Mouse (Mus musculus): Measurements from ENCODE around the gene Parp4.

Parp4 gene

GRCm38 (mm10) chr14:56575416-56575815 is at the start of gene Parp4, which contains the start of gene Cenpj:
Parp4 (plus strand) TSS chr14:56575619.
Cenpj (minus strand) TSS chr14:56575425.
- DNase-seq (ENCODE audit: low read depth, low spot score) = no peak

GRCm38 (mm10) chr14:56530788-56531187 is 44.6 kb upstream of the Parp4 start:
- DNase-seq (ENCODE audit: low read depth, low spot score) = no peak

GRCm38 (mm10) chr14:56544946-56545345 is 30.5 kb upstream of the Parp4 start:
- no peak for DNase-seq (ENCODE audit: low read depth, low spot score)

DNA sequence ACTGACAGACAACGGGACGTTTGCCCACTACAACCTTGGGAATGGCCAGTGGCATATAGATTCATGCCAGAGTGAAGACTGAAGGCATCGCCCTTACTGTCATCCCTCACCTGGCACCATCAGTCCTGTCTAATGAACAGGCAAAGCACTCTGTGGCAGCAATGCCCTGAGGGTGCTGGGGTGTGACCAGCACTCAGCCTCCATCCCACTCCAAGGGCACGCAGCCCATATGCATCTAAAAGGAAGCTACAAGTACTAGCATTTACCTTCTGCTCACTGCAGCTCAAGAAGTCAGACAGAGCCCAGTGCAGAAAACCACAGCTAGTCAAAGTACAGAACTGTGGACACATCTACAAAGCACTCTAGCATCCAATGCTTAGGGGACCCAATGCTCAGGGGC is 29.9 kb upstream of the Parp4 start:
- no peak for DNase-seq (ENCODE audit: low read depth, low spot score)

GRCm38 (mm10) chr14:56550960-56551359 is 24.5 kb upstream of the Parp4 start:
- DNase-seq (ENCODE audit: low read depth, low spot score) = no peak

- DNase-seq (ENCODE audit: low read depth, low spot score) = no peak
Measured at GRCm38 (mm10) chr14:56552924-56553323, 22.5 kb upstream of the Parp4 start.

DNA sequence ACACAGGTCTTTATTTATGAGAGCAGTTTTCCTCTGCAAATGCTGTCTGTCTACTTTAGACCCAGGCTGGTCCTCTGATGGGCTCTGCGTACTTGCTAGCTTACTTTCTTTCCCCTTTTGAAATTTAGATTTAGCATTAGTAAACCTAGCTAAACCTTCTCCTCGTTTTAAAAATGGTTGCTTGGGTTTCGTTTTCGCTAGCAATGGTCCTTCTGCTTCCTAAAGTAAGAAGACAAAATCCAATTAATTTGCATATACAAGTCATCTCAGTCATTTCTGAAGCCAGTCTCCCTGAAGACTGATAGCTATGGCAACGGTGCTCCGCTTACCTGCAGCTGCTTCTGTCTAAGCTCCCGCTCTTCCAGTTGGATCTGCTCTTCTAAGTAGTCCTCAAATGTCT is 22.1 kb upstream of the Parp4 start:
- no peak for DNase-seq (ENCODE audit: low read depth, low spot score)

DNA sequence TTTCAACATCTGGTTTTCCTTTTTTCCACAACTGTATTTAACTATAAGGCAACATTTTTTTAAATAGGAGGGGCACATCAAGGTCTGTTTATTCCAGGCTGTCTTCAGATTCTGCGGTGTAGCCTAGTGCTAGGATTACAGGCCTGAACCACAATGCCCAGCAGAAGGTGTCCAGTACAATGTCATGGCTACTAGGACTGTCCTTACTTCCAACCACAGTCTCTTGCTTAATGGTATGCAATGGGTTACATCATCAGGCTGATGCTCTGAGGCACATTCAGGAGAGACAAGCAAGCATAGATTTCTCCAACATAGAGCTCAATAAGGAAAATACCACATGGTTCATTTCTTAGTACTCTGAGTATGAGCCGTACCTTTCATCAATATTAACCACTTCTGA is 20.7 kb upstream of the Parp4 start:
- no peak for DNase-seq (ENCODE audit: low read depth, low spot score)

GRCm38 (mm10) chr14:56559134-56559533 is 16.3 kb upstream of the Parp4 start:
- no peak for DNase-seq (ENCODE audit: low read depth, low spot score)

DNA sequence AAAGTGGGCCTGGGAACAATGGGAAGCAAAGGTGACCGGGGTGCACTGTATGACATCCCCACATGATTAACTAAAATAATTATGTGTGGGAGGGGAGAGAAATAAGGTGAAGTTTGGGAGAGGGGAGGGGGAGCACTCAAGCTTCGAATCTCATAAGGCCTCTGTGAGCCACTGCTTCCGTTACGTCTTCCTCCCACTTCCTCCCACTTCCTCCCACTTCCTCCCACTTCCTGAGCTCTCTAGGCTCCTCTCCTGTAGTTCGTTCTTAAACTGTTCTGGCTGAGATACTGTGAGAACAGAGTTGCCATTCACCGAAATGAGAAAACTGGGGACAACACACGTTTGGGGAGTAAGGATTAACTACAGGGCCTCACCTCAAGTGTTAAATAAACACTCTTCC is 7.9 kb upstream of the Parp4 start:
- no peak for DNase-seq (ENCODE audit: low read depth, low spot score)

DNA sequence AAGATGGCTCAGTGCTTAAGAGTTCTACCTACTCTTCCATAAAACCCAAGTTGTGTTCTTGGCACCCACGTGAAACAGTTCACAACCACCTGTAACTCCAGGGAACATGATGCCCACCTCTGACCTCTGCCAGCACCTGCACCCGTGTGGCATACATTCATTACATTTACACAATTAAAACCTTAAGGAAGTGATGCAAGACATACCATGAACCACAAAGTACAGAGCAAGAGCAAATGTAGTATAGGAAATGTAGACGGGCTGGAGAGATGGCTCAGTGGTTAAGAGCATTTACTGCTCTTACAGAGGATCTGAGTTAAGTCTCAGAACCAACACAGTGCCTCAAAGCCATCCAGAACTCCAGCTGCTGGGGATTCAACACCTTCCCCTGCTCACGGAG is 6.4 kb upstream of the Parp4 start:
- no peak for DNase-seq (ENCODE audit: low read depth, low spot score)

DNA sequence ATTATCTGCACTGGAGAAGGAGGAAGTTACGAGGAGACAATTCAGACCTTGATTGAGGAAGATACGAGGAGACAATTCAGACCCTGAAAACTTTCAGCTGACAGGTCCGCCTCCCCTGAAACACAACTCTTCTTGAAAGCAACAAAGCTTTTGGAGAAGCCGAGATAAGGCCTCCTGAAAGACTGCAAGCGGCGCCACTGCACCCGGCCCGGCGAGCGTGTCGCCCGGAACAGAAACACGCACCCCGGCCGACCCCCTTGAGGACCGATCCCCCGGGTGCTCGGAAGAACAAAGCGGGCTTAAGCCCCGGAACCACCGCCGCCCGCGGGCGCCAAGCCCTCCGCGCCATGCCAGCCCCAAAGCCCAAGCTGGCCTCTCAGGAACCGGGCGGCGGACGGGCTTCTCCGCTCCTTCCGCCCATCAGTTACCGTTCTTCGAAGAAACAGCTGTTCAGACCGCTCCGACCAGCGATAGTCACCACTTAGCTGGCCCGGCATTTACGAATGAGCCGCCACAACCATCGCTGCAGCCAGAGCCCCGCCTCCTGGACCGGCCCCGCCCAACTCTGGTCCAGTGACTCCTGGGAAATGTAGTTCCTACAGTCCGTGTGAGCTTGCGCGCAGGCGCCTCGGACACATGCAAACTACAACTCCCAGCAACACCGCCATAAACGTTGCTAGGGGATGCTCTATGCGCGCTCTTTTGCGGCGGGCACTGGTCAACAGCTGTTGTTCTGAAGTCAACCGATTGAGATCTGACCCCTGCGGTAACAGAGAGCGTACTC is 3.9 kb upstream of the Parp4 start:
- peak; percentile 89 for DNase-seq (ENCODE audit: low read depth, low spot score)

- DNase-seq (ENCODE audit: low read depth, low spot score) = no peak
Measured at GRCm38 (mm10) chr14:56572546-56572945, 2.9 kb upstream of the Parp4 start.

- DNase-seq (ENCODE audit: low read depth, low spot score) = no peak
Measured at GRCm38 (mm10) chr14:56575969-56576901, 816 bp downstream of the Parp4 start.

DNA sequence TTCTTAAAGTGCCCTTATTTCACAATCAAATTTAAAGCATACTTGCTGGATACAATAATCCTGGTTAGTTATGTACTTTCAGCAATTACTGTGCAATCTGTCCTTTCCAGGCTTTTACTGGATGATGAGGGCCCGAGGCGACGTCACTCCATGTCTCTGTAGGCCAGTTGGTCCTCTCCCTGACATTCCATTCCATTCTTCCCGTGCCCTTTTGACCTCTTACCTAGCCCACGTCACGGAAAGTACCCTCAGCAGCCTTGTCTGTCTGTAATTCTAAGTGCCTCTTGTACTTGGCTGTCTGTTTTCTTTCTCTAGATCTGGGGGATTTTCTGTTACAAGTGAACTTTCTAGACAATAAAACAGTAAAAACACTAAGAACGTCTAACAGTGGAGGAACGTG is 3.6 kb downstream of the Parp4 start:
- DNase-seq (ENCODE audit: low read depth, low spot score) = no peak

GRCm38 (mm10) chr14:56581117-56581516 is 5.7 kb downstream of the Parp4 start:
- DNase-seq (ENCODE audit: low read depth, low spot score) = no peak

- DNase-seq (ENCODE audit: low read depth, low spot score) = no peak
Measured at GRCm38 (mm10) chr14:56582294-56582693, 6.9 kb downstream of the Parp4 start.

- no peak for DNase-seq (ENCODE audit: low read depth, low spot score)
Measured at GRCm38 (mm10) chr14:56592191-56592590, 16.8 kb downstream of the Parp4 start.

- DNase-seq (ENCODE audit: low read depth, low spot score) = no peak
Measured at GRCm38 (mm10) chr14:56594811-56595210, 19.4 kb downstream of the Parp4 start.

GRCm38 (mm10) chr14:56598759-56599158 is 23.3 kb downstream of the Parp4 start:
- no peak for DNase-seq (ENCODE audit: low read depth, low spot score)

DNA sequence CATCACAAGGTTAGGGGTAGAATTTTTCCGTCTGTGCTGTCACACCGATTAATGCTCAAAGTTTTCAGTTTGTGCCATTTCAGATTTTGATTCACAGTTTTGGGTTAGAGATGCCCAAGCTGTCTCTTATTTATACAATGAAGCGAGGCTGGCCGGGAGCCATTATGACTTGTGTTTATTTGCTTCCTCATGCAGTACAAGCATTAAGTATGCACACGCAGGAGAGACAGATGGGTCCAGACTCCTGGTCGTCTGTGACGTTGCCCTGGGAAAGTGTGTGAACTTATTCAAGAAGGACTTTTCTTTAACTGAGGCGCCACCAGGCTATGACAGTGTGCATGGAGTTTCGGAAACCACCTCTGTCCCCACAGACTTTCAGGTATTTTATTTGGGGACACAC is 26.6 kb downstream of the Parp4 start:
- DNase-seq (ENCODE audit: low read depth, low spot score) = no peak

GRCm38 (mm10) chr14:56604438-56604837 is 29.0 kb downstream of the Parp4 start:
- DNase-seq (ENCODE audit: low read depth, low spot score) = no peak

DNA sequence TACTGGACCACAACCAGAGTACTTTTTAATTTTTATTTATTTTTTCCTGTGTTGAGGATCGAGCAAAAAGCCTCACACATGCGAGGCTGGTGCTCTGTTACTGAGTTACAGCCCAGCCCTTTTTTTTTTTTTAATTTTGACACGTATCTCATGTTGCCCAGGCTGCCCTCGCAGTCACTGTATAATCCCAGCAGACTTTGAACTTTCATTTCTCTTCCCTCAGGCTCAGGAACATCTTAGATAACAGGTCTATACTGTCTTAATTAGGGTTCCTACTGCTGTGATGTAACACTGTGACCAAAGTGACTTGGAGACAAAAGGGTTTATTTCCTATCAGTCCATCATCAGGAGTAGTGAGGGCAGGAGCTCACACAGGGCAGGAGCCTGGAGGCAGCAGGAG is 29.7 kb downstream of the Parp4 start:
- DNase-seq (ENCODE audit: low read depth, low spot score) = no peak
